Mouse (Mus musculus) layer of hippocampus, postnatal 10 days (tissue): Measurements from ENCODE around the gene Snx4. TPM values are rescaled to one million over a fixed set of nuclear protein-coding genes. Genes with fewer than 3 reads are reported as not detected.
"Not testable (repeated sequence)": the region's sequence is repeated elsewhere in the genome, so short reads cannot be mapped to it uniquely, and the experiment has no call there.

Source experiments
- DNase-seq, 2 experiments: peaks; one replicate each; pipeline ENCODE4 v3.0.0; 2021; ENCODE audit warnings: low spot score in 2 of 2
- long read RNA-seq: library from polyadenylated mRNA; stranded (forward); transcript quantifications from one replicate; pipeline ENCODE4 v2.0.0, GENCODE M21; 2023
- total RNA-seq, 2 experiments: library from RNA; stranded (reverse); gene quantifications; 2 replicates each; pipeline ENCODE4 v1.2.3; 2021

Snx4 gene
- total RNA-seq = 10 to 100 TPM; 59.6 to 59.7 TPM
- long read RNA-seq, transcript Snx4-201 (14 exons, 3,161 nt) = major isoform, 58 of 82 reads
- long read RNA-seq, partial matches to known transcripts = 11 of 82 reads
- long read RNA-seq, other reads (novel, unspliced or antisense) = 13 of 82 reads

DNA sequence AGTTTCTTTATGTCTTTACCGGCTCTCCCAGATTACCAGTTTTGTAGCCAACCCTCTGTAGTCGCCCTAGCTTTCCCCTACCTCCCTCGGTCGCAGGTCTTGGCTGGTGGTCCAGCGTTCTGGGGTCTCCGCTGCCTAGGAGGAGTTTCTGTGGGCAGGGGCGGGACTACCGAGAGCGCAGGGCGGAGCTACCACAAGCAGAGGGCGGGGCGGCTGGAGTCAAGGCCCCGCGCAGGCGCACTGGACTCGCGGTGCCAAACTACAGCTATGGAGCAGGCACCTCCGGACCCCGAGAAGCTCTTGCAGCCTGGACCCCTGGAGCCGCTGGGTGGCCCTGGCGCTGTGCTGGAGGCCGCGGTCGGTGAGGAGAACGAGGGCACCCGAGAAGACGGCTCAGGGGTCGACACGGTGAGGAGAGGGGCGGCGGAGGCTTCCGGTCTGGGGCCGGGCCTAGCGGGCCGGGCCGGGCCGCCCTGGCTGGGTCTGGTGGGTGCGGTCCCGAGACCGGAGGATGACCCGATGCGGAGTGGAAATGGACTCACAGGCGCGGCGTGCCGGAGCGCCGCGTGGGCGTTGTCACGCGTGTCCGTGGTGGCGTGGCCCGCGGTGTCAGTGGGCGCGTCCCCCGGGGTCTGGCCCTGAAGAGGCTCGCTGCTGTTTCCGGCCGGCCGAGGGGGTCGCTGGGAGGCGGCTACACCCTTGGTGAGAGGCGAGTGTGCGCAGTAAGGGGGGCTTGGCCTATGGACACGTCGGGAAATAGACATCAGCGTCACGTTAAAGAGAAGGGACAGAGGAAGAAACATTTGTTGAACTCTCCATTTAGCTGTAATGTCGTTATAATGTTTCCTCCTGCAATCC, at the start of gene Snx4:
TSS of gene Snx4 (plus strand) at position 249 of the 858 bp plus-strand sequence.
- DNase-seq = peak; percentile 94 to 96

DNA sequence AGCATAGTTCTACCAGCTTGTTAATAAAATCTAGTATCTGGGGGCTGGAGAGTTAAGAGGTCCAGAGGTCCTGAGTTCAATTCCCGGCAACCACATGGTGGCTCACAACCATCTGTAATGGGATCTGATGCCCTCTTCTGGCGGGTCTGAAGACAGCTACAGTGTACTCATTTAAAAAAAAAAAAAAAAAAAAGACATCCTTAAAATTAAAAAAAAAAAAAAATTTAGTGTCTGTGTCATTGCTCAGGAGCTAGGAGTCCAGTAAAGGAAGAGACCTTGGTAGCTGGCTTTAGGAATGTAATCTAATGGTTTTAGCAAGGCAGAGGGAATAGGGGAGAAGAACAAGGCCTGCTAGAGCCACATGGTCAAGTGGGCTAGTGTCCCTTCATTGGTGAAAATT, 40.4 kb upstream of the Snx4 start:
- DNase-seq = no peak

DNA sequence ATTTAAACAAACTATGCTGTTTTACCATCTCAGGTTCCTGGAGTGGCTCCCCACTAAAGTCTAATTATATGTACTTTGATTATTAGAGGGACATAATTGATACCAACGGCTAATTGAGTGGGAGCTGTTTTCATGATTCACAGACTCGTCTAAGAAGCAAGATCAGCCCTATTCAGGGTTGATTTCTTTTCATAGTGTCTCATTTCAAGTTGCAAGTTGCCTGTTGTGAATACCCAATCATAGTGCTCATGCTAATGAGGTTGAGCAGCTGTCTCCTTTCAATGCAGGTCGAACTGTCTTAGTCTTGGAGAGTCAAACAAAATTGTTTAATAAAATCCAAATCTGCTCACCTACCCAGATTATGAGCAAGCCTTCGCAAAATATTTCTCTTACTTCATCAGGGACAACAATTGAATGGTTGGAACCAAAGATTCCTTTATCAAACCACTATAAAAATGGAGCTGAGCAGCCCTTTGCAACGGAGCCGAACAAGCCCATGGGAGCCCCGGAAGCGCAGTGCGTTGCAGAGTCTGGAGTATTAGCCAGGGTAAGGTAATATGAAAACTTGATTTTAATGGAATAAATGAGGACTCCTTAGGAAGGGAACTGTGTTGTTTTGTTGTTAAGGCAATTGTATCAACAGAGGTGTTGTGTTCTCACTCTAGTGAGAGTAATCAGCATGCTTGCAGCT, 34.8 kb upstream of the Snx4 start:
- DNase-seq = no peak

DNA sequence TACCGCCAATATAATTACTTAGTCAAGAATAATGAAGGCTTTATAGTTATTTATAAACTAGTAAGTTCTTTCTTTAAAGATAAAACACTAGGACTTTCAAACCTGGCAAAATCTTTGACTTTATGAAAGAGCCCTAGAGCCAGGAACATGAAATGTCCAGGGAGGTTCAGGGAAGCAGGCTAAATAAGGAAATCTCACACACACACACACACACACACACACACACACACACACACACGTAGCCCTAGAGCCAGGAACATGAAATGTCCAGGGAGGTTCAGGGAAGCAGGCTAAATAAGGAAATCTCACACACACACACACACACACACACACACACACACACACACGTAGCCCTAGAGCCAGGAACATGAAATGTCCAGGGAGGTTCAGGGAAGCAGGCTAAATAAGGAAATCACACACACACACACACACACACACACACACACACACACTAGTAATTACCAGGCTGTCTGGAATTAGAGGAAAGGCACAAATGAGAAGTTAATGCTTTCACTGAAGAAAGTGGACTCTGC, 33.6 kb upstream of the Snx4 start:
- DNase-seq = not testable (repeated sequence)

DNA sequence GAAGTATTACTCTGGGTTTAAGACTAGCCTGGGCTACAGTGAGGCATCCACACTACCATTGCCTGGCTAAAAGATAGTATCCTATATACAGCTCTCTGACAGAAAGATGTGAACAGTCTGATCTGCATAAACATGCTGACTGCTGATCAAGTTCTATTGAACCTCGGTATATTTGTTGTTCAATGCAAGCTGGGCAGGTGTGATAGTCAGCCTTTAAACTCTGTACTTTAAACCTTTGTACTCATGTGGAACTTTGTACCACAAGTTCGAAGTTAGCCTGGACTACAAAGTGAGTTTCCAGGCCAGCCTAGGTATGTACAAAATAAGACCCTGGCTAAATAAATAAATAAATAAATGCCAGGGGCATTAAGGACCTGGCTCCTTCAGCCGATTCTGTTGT, 28.8 kb upstream of the Snx4 start:
- DNase-seq = no peak

DNA sequence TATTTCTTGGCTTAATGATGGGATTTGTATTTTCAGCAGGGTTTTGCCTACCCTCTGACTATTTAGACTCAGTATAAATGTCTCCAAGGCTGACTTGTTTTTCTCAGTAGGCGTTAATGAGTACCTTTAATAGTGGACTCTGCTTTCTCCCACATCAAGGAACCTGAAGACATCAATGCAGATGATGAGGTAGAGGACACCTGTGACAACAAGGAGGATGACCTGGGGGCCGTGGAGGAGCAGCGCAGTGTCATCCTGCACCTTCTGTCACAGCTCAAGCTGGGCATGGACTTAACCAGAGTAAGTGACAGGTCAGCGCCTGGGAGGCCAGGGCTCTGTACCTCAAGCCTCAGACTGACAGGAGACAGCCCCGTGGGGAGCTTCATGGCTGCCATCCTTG, 26.9 kb upstream of the Snx4 start:
- no peak for DNase-seq

DNA sequence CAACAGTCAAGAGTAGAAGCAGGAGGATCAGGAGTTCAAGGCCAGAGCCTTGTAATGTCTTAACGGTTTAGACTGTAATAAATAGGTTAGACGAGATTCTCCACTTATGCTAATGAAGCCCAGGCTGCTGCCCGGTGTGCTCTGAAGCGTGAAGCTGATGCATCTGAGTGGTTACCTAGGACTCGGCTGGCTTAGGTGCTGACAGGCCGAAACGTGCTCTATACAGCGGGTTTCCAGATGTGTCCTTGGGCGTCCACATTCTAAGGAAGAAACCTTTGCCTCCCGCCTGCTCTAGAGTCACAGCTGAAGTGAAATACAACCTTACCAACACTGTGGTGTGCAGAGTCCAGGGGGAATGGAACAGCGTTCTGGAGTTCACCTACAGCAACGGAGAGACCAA, 17.1 kb upstream of the Snx4 start:
- no peak for DNase-seq

DNA sequence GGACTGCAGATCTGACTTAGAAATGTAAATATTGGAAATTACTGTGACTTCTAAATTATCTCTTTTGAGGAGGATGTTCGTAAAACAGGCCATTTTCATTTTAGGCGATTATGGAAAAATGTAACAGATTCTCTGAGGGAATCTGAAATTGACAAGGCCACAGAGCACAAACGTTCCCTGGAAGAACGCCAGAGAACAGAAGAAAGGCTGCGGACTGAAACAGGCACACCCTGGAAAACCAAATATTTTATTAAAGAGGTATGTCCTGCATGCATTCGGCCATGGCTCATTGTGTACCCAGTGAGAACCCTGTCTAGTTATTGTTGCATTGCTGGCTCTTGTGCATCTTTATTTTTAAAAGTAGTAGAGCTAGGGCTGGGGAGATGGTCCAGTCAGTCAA, 15.1 kb upstream of the Snx4 start:
- DNase-seq = no peak

DNA sequence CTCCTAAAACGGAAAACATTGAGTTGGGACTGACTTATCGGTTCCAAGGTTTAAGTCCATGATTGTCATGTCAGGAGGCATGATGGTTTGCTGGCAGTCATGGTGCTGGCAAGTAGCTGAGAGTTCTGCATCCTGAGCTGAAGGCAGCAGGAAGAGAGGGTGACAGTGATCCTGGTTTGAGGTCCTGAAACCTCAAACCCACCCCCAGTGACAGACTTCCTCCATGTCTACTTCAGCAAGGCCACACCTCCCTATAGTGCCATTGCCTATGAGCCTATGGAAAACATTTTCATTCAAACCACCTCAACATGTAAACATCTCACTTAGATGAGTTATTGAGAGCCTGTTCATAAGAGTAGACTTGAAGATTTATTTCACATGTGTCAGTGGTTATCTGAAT, 11.9 kb upstream of the Snx4 start:
- DNase-seq = no peak

DNA sequence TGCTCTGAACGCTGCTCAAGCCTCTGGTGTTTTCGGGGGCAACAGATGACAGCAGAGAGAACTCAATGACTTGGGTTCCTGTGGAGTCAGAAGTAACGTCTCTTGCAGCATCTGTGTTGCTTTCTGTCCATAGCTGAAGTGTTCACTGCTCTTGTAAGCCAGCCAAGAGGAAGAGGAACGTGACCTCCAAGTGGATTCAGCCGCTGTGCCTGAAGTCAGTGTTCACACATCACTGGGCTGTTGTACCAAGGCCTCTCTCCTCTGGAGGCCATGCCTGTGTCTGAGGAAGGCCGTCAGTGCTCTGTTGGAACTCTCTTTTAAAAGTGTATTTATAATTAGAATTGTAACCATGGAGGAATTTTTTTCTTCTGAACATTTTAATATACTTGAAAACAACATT, 9.2 kb upstream of the Snx4 start:
- DNase-seq = no peak

DNA sequence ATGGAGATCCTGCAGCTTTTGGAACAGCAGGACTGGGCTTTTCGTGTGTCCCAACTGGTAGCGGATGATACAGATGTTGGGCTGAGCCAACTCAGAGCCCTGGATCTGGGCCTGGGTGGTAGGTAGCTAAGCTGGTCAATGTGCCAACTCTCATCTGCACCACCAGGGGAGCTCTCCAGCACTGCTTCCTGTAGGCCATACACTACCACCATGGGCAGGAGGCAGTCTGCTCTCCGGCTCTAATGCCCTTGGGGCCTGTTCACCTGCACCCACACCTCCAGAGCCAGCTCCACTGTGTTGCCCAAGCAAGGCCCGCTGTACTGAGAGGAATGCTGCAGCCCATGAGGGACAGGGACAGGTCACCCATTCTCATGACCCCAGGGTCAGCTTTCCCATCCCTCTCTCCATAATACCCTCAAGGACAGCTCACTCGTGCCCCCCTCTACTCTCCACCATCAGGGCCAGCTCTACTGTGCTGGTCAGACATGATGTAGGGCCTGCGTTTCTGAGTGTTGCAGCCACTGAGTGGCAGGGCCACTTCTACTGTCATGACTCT, 7.0 kb upstream of the Snx4 start:
- peak in 1 of 2 experiments; percentile 9 for DNase-seq

DNA sequence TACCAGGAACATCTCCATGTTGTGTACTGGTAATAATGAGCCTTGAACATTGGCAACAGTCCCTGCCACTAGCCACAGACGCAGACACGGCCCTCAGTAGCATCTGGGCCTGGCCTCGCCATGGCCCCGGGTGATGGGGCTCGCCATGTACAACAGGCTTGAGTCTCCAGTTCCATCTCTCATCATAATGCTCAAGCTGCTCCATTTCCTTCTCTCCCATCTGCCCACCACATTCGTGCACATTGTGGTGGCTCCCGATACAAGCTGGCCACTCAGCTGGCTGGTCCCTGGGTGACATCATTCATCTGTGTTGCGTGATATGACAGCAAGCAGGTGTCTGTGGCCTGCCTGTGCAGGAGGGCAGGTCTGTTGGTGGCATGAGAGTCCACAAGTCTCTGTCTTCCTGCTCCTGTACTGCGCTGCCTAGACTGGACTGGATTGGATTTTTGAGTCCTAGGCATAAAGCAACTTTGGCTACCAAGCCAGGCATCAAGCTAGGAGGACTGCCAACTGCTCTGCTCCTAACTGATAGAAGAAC, 6.2 kb upstream of the Snx4 start:
- peak; percentile 51 to 60 for DNase-seq

DNA sequence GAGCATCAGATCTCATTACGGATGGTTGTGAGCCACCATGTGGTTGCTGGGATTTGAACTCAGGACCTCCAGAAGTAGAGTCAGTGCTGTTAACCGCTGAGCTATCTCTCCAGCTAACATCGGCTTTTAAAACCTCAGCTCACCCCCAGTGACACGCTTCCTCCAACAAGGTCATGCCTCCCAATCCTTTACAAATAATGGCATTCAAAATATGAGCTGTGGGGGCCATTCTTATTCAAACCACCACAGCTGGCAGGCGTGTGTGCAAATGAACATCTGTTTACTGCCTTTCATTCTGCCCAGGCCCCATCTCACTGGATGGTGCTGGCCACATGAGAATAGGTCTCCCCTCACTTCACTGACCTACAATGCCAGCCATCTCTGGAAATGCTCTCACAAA, 4.7 kb upstream of the Snx4 start:
- no peak for DNase-seq

DNA sequence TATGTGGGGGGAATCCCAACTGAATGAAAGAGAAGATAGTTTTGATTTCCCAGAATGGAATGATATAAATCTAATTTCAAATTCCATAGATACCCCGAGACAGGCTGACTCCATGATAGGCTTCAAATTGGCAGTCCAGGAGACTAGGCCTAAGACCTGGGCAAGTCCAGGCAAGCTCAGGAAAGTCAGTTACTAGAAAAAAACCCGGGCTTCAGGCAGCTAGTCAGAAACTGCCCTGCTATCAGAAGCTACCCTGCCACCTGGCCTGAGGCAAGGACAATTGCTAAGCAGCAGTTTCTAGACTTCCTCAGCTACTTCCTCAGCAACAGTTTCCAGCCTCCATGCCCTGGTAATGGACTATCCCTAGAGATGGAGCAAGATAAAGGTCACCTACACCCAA, 4.2 kb upstream of the Snx4 start:
- DNase-seq = no peak

DNA sequence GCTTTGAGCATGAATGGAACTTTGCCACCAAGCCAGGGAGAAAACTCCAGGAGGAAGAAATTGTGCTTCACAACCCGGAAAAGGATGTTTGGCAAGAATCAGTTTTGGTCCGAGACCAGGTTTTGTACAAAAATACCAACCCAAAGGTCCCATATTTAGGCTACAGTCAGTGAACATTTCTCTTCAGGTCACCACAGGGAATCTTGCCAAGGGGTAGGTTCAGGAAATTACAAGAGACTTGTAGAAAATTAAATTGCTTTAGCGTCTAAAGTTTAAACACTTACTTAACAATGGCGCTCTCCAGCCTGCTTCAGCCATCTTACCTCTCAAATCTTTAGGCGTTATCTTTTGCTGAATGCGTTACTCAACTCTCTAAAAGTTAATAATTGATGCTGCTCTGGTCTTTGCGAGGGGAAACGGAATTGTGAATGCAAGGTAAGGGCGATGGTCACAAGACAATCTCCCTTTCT, 556 bp upstream of the Snx4 start:
- no peak for DNase-seq

DNA sequence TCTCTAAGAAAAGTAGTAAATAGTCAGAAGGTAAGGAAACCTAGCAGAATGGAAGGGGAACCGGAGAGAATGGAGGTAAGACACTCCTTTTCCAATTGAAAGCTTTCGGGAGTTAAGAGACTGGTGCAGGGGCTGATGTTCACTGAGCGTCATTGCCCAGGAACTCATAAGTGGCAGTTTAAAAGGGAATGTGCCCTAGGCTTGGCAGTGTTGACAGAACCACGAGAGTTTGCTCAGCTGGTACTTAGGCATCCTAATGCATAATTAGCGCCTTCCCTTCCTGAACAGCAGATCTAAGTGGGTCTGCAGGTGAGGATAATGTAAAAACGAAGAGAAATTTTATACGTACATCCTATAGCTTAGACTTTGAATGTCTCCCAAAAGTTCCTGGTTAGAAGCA, 4.4 kb downstream of the Snx4 start:
- DNase-seq = no peak

DNA sequence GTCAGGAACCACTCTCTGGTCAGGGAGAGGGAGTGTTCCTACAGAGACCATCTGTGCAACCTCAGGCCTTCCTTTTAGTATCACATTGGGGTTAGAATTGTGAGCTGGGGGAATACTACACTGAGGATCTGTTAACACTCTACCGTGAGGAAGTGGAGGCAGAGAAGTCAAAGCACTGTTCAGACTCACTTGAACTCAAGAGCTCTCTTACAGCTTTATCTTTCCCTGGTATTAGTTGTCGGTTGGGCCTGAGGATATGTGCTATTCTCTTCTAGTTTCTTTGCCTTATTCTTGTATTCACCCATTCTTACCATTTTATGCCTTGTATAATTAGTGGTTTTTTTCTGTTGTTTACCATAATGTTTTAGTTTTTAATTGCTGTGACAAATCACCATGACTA, 7.3 kb downstream of the Snx4 start:
- no peak for DNase-seq

DNA sequence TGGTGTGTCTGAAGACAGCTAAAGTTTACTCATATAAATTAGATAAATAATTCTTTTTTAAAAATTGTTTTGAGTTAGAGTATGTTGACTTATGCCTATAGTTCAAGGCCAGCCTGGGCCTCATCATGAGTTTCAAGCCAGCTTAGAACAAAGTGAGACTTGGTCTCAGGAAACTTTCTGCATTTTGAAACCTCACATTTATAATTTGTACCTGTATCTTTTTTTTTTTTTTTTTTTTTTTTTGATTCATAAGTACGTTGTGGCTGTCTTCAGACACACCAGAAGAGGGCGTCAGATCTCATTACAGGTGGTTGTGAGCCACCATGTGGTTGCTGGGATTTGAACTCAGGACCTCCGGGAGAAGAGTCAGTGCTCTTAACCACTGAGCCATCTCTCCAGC, 8.6 kb downstream of the Snx4 start:
- no peak for DNase-seq

DNA sequence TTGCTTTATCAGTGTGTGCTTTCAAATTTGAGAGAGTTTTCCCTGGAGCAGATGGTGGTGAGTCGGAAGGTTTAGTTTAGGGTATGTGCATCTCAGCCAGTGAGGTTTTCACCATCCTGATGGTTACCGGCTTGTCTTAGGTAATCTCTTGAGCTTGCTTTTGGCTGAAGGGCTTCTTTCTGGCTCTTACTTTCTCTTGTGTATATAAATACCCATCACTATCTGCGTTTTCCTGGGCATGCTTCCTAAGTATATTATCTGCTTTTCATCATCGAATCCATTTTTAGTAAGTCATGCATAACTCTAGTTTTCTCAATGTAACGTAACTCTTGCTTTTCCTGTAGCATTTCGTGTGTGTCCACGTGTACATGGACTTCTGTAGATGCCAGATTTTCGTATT, 9.6 kb downstream of the Snx4 start:
- no peak for DNase-seq

DNA sequence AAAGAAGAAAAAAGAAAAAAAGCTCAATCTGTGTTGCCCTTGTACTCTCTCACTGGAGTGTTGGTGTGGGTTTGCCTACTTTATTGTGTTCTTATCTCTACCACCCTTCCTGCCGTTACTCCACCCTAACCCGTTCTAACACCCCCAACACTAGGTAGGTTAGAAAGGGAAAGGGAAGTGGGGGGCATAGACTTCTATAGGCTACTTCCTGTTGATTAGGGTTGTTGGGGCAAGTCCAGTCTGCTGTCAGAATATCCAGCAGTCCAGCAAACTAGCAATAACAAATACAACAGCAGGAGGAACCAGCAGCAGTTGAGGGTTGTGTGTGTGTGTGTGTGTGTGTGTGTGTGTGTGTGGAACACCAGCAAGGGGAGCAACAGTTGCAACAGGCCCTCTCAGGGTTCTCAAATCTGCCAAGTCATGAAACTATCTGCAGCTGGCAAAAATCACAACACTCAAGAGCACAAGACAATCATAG, 10.4 kb downstream of the Snx4 start:
- DNase-seq = no peak

DNA sequence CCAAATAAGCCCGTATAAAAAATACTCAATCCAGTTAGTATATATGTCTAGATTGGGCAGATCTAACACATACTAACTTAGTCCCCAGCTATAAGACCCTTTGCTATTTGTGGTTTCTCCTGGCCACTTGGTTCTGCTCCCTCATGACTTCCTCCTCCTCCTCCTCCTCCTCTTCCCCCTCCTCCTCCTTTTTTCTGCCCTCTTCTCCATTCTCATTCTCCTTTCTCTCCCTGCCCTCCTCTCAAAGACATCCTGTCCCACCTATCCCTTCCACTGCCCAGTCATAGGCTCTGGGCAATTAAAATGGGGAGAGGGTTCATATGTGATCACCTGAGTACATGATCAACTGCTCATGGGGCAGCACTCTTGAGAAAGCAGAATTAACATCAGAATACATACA, 10.9 kb downstream of the Snx4 start:
- no peak for DNase-seq
